Mouse (Mus musculus): ENCODE measurements around the gene Twf1.

Twf1 gene

DNA sequence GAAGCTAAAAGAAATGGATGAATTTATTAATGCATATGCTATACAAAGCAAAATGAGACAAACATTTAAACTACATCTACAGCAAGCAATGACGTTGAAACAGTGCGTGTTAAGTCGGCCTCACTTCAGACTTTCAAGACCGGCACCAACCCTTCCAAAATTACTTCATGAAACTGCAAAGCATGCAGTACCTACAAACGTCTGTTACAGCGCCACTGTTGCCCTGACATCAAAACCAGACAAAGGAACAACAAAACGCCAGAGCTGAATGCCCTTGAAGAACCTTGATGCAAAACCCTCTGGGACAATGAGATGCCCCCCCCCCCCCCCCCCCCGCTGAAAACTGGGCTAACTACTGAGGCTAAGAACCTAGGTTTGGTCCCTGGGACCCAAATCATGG is 16.9 kb downstream of the Twf1 start:
- no peak for DNase-seq (ENCODE audit: low spot score in 2 of 2)

DNA sequence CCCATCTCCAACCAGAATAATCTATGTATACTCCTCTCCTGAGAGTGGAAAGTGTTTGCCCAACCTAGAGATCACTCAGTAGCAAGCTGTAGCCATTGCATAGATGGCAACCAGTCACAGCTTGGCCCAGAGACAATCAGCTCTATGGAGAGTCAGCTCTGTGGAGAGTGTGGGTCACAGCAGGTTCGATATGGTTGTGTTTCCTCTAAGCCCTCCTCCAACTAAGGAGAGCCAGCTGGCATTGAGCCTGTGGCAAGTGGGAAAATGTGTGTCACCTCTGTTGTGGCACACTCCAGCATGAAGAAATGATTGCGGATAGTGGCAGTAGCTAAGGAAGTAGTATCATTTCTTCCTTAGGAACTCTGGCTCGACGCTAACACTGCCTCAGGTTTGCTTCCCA is 18.2 kb downstream of the Twf1 start:
- DNase-seq (ENCODE audit: low spot score in 2 of 2) = no peak

DNA sequence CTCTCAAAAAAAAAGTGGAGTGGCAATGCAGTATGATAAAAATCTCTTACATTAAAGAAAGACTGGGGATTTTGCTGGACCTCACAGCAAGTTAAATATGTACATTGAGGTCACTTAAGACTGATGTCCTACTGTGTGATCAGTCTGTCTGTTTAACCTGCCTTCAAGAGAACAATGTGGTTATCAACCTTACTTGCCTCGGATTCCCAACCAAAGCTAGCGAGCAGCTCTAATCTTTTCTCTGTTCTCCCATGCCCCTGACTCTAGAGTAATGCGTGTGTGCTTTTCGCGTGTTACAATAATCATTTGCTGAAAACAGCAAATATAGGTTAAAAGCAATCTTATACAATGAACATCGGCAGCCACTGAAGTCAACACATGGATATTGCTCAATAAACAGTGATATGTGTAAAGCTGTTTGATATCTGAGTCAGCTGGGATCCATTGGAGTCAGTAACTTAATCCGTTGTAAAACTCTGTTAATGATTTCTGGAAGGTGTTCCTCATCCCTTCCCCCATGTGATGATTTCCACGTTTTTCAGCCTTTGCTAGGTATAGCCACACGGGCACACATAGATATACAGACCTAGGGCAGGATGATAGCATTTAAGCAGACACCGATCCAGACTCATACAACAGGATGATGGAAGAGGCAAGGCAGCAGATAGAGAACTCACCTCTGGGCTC is 21.1 kb downstream of the Twf1 start:
- no peak for DNase-seq (ENCODE audit: low spot score in 2 of 2)

DNA sequence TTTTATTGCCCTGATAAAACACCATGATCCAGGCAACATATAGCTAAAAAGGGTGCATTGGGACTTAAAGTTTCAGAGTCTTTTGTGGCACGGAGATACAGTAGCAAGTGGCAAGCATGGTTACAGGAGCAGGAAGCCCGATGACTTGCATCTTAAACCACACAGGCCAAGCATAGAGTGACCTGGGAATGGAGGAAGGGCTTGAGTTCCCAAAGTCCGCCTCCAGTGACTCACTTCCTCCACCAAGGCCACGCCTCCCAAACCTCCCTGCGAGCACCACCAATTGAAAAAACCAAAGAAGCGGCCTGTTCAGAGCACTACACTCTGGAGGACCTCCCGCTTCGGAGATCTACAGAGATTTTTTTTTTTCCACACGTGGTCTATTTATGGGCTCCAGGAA is 23.8 kb downstream of the Twf1 start:
- no peak for DNase-seq (ENCODE audit: low spot score in 2 of 2)

DNA sequence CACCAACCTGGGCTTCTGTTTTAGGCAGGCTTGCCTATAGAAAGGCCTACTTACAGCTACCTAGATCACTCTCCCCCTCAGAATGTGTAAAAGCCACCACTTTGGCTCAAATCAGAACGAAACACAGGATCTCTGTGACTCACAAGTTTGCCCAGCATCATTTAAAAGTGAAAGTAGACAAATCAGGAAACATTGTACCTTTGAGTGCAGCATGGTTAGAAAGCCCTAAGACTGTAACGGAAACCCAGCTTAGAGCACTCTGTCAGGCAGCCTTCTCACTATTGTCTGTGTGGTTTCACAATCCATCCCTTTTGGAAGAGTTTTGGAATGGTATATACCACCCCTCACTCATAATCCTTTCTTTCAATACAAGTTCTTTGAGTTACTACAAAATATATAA is 24.8 kb downstream of the Twf1 start:
- no peak for DNase-seq (ENCODE audit: low spot score in 2 of 2)

DNA sequence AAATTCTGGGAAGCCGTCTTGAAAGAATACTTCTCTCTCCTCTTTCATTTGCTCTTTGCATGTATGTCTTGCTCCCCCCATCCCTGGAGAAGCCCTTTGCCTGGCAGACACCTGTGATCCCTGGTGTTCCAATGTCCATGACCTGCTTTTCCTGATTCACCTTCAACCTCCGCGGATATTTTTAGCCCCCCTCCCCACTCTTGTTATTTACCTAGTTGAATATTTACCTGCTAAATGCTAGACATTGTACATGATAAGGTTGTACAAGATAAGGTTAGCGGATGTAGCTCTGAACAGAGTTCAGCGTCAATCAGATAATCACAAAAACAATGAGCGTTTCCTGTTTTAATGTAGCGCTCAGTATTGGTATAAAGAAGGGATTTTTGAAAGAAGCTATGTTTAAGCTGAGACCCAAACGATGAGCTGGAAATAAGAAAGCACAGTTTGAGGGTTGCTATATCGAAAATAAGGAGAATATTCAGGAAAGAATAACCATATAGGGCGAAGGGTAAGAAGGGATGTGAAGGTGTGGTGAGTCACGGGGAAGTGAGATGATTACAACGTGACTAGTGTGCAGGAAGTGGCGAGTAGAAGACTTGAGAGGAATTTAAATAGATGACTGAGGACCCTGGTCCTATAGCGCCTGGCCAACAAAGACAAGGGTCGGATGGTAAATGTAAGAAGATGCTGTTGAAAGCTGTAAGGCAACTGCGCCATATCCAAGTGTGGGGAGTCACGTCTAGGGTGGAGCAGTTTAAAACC is 30.6 kb downstream of the Twf1 start:
- DNase-seq (ENCODE audit: low spot score in 2 of 2) = no peak

DNA sequence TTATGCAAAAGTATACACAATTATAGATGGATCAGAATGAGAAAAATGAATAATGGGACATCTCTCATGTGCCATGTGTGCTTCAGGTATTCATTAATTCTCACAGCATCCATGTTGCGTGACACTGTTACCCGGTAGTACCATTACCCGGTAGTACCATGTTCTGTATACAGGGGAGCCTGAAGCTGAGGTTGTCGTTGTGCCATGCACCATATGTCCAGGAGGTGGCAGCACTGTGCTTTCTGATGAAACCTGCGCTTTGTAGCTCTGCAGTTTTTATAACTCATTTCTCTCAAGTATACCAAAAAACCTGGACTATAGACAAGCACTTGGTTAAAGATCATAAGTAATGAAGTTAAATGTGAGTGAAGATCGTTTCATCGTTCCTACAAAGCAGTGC is 32.2 kb downstream of the Twf1 start:
- DNase-seq (ENCODE audit: low spot score in 2 of 2) = peak; percentile 71 to 91

DNA sequence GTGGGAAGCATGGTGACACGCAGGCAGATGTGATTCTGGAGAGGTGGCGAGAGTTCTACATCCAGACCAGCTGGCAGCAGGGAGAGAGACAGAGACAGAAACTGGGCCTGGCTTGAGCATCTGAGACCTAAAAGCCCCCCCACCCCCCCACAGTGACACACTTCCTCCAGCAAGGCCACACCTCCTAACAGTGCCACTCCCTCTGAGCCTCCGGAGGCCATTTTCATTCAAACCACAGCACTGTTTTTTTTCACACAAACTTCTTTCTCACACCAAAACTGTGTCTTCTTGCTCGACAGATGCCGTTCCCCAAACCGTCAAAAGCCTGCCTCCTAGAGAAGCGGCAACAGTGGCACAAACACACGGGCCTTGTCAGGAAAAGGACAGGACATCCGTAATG is 36.2 kb downstream of the Twf1 start:
- no peak for DNase-seq (ENCODE audit: low spot score in 2 of 2)

DNA sequence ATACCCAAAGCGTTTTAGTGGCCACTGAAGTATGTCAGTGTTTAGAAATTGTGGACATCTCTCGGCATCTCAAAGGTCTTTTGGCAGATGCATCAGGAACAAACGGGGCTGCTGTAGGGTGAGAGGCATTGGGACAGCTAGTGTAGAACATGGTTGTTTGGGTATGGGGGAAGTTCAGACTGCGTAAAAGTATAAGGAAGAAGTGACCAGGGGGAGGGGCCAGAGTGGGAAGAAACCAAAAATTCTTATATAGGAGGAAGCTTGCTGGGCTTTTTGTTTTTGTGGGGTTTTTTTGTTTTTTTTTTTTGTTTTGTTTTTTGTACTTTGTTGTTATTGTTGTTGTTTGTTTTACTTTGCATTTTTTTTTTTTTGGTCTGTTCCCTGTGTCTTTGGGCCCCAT is 44.8 kb downstream of the Twf1 start:
- DNase-seq (ENCODE audit: low spot score in 2 of 2) = no peak

DNA sequence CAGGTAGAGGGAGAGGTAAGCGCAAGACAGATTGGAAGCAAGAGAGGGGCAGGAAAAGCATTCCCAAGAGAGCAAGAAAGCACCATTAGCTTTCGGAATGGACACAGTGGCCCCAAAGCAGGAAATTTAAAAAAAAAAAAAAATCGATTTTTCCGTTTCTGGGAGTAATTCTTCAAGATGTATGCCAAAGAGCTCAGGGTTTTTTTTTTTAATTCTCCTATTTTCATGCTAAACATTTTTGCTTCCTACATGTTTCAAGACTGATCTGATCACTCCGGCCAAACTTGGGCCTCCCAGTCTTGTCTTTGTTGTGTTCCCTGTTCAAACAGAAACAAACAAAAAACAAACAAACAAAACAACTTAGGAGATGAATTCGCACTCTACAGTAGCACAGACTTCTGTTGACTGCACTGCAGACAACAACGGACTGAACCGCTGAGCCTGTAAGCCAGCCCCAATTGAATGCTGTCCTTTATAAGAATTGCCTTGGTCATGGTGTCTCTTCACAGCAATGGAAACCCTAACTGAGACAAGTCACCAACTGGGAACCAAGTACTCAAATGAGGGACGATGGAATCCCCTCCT is 45.5 kb downstream of the Twf1 start:
- DNase-seq (ENCODE audit: low spot score in 2 of 2) = no peak

DNA sequence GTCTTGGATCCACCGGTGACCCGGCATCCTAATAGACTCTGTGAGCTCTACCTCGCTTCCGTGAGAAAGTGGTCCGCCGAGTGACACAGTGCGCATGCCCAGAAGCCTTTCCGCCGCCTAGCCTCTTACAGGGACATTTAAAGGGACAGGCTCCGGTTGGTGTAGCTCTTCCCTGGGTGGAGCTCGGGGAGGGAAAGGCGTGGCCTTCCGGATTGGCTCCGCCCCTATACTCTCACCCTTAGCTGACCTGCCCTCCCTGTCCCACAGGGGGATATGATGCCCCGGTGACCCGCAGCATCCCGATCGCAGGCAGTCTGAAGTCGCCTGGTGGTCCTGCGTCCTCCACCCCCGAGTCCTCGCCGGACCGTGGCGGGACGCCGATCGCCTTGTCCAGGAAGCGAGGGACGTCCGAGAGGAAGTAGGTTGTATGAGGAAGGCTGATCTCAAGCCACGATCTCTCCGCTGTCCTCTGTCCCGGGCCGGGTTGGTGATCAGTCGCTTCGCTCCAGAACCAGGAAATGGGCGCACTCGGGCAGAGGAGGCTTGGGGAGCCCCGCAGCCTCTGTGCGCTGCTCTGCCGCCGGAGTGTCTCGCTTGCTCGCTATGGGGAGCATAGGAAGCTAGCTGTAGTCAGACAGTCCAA is 46.2 kb downstream of the Twf1 start, which contains the start of the genes Pus7l and Irak4:
Gene Pus7l (minus strand): TSS at position 139 of the 643 bp plus-strand sequence.
Gene Irak4 (plus strand): TSS at position 235 of the 643 bp plus-strand sequence.
- DNase-seq (ENCODE audit: low spot score in 2 of 2) = peak; percentile 83 to 88

DNA sequence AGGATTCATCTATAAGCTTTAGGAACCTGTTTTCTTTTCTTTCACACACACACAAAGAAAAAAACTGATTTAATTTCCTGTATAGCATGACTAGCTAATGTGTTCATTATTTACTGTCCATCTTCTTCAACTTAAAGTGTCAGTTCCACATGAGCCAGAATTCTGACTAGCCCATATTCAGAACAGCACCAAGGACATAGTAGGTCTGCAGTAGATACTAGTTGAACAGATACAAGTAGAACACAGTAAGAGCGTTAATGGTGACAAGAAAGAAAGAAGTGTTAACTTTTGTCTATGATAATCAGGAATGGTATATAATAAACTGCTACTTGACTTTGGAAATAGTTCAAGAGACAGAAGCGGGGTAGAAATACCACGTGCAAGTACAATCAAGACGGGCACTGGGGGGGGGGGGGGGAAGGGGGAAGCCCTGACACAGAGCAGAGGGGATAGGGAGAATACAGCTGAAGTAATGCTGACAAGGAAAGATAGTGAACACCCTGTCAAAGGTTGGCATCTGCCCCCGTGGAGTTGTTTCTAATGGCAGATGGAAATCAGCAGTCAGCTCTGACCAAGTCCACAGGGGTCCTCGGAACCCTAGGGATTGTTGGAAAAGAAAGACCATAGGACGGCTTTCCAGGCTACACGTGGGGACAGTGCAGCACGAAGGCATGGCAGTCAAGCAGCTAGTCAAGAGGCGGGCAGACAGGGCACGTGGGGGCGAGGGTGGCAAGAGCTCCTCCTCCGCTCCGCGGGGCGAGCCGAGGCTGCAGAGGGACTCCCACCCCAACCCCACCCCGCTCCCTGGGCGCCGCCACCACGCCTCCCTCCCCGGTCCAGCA is 46.9 kb downstream of the Twf1 start:
- DNase-seq (ENCODE audit: low spot score in 2 of 2) = no peak

DNA sequence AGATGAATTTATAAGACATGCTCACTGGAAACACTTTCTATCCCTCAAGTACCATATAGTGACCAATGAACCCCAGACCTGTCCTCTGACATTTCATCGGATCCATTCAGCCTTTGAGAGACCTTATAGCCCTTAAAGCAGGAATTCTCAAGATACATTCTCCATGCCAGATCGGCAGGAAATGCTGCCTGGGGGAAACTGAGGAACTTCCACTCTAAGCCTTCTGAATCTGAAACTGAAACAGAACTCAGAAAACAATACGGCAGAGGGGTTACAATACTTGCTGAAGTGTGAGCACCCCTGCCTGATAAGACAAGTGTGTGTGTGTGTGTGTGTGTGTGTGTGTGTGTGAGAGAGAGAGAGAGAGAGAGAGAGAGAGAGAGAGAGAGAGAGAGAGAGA is 50.4 kb downstream of the Twf1 start:
- no peak for DNase-seq (ENCODE audit: low spot score in 2 of 2)

DNA sequence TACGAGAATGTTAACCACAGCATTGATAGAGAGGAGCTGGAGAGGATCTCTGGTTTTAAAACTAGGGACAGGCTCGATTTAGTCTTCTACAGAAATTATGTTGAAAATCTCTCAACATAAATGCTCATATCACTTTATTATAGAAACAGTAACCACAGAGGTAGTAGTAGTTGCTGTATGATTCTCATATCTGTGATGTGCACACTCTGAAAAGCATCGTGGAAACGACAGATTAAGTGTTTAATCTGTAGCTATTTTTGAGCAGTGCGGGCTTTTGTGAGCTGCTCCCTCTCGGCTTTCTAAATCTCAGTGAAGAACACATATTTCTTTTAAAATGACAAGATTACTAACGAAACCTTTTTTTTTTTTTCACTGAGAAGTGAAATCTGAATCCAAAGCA is 54.2 kb downstream of the Twf1 start:
- no peak for DNase-seq (ENCODE audit: low spot score in 2 of 2)

DNA sequence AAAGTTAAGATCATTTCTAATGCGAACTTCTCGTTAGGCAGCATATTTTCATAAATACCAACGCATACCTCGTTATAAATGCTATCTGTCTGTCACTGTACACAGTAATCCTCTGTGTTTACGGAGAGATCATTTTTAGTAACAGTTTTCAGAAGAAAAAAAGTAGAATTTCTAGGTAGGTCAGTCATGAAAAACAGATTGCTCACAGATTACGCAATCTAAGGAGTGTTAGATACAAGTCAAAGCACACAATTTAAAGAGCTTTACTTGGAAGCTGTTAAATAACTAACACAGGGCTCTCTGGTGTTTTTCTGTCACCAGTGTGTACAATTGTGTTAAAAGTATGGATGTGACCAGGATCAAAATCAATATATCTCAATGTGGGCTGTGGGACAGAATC is 56.7 kb downstream of the Twf1 start:
- DNase-seq (ENCODE audit: low spot score in 2 of 2) = no peak

DNA sequence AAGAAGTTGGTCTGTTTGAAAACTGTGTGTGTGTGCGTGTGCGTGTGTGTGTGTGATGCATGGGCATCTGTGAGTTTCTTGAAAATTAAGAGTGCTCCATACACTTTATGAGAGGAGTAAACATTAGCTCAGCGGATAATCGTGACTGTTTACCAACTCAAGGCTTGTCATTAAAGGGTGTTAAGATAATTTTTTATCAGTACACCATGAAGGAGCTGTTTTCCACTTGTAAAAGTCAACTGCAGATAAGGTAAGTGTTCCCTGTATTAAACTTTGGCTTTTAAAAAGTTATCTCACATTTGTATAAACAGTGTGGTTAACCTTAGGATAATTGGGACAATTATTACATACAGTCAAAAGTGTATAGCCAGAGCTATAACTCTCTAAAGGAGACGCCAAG is 57.4 kb downstream of the Twf1 start:
- DNase-seq (ENCODE audit: low spot score in 2 of 2) = no peak

DNA sequence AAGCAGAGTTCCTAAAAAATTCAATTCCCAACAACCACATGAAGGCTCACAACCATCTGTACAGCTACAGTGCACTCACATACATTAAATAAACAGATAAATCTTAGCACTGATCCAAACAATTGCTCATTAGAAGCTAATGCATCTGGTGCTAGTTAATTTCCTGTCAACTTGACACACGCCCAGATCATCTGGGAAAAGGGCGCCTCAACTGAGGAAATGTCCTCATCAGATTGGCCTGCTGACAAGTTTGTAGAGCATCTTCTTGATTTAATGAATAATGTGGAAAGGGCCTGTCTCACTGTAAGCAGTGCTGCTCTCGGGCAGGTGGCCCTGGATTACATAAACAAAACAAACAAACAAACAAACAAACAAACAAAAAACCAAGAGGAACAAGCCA is 59.2 kb downstream of the Twf1 start:
- no peak for DNase-seq (ENCODE audit: low spot score in 2 of 2)
